Mouse (Mus musculus) spleen, adult 18-20 months (tissue): Measurements from ENCODE around the gene Cd80.
A peak's percentile ranks its signal among the peaks of the same experiment; 100 is the strongest.

Source experiments
- DNase-seq, 2 experiments: peaks; one replicate each; pipeline ENCODE4 v3.0.0; 2022; ENCODE audit warnings: mixed read lengths in 2 of 2

The Cd80 gene

GRCm38 (mm10) chr16:38450707-38451106 lies 4.7 kb upstream of the Cd80 start:
- DNase-seq = no peak

DNA sequence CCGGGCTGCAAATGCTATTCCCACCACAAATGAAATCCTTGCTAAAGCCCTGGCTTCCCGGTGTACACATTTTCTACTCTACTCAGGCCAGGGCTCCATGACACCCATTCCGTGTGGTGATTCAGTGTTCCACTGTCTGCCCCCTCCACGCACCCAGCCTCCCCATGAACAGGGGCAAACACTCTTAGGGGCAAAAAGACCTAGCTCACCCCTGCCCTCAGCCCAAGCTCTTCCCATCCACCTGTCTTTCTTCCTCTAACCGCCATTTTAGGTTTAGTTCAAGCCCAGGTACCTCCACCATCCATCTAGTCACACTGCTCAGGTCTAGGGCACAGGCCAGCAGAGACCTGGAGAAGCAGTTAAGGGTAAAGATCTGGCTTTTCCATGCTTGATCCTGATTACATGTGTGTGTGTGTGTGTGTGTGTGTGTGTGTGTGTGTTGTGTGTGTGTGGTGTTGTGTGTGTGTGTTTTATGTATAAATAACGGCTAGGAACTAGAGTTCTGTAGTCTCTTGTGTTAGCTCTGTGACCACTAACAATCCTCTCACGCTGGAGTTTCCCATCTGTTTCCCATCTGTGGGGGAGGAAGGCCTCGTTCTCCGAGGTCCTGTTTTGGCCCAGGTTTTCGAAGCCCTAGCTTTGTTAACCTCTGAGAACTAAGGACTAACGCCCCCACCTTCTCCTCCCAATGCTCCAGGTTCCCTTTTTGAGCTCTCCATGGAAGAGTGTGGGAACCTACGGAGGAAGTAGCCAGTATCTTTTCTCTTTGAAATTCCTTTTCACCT lies 3.7 kb upstream of the Cd80 start:
- DNase-seq = no peak

- DNase-seq = peak; percentile 83 to 89
These were observed 2.7 kb upstream of the Cd80 start, which contains the start of gene Adprh for GRCm38 (mm10) chr16:38452442-38453202. TSS of gene Adprh (minus strand) at chr16:38452703.

GRCm38 (mm10) chr16:38453203-38453553 lies 2.2 kb upstream of the Cd80 start:
- DNase-seq = no peak

GRCm38 (mm10) chr16:38453952-38454351 lies 1.4 kb upstream of the Cd80 start:
- no peak for DNase-seq

DNA sequence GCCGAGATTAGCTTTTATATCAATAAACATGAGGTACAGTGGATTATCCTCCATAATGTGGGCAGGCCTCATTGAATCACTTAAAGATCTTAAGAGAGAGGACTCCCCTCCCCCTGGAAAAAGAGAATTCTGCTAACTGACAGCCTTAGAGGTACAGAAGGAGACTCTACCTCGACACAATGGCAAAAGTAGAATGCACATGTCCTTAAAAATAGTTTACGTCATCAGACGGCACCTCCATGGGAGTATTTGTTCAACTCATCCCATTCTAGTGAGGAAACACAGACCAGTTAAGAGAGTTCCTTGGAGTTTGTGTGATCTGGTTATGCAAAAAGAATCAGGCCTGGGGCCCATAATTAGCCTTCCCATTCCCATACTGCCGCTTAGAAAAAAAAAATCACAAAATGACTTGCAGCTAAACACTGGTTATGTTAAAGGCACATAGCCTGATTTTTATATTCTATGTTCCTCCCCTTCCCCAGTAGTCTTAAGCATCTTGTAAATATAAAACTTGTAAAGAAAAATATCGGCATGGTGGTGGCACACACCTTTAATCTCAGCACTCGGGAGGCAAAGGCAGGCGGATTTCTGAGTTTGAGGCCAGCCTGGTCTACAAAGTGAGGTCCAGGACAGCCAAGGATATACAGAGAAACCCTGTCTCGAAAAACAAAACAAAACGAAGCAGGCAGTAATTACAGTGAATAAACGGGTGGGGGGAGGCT lies 667 bp upstream of the Cd80 start:
- no peak for DNase-seq

DNA sequence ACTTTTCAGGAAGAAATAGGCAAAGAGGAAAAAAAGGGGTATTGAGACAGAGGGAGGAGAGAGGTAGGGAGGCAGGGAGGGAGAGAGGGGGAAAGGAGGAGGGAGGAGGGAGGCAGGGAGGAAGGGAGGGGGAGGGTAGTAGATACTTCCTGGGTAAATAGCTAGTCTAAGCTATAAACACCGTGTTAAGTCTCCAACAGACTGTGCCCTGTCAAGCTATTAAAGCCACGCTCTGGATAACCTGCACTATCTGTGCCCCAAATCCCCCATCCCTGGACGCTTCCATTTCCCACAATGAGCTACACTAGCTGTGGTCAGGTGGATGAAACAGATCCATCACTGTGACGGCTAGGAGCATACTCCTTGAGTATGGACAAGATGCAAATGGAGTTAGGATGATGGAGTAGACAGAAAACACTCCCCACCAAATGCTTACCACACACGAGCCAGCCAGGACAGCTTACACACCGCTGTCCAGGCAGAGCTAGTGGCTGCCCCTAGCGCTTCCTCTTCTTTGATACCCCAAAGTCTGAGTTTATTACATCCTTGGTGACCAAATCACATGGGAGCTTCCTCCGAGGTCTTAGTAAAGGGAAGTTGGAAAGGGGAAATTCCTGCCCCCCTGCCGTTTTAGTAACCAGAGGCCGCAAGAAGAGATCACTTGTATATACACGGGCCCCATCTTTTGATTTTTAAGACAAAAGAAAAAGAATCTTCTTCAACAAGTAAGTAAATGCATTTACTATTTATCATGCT lies 1.6 kb downstream of the Cd80 start:
- DNase-seq = no peak

DNA sequence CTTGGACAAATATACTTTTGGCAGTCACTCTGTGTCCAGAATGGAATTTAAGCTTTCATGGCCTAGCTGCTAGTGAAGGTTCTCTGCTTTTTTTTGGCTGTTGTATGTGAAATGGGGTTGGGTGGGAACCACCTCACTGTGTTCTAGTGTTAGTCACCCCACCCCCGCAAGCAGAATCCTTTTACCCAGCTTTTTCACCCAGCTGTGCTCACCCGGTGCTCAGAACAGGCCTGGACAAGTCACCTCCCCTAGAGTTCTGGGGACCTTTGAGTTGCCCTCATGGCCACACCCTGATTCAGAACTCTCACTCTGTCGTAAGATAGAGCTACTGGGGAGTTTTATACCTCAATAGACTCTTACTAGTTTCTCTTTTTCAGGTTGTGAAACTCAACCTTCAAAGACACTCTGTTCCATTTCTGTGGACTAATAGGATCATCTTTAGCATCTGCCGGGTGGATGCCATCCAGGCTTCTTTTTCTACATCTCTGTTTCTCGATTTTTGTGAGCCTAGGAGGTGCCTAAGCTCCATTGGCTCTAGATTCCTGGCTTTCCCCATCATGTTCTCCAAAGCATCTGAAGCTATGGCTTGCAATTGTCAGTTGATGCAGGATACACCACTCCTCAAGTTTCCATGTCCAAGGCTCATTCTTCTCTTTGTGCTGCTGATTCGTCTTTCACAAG lies 3.4 kb downstream of the Cd80 start:
- no peak for DNase-seq

DNA sequence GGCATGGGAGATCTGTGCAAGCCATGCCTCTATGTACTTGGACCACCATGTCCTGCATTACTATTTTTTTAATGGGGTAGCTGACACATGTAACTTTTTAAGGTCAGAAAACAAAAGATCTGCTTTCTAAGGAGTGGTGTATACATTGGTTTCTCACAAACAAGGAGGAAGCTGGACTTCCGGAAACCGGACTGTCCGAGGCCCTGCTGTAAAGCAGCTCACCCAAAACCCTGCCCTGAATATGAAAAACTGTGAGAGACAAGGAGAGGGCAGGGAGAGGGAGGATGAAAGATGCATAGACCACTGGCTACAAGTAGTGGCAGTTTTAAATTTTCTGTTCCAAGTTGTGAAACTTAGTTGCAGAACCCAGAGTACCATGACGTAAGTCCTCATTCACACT lies 4.6 kb downstream of the Cd80 start:
- DNase-seq = no peak

DNA sequence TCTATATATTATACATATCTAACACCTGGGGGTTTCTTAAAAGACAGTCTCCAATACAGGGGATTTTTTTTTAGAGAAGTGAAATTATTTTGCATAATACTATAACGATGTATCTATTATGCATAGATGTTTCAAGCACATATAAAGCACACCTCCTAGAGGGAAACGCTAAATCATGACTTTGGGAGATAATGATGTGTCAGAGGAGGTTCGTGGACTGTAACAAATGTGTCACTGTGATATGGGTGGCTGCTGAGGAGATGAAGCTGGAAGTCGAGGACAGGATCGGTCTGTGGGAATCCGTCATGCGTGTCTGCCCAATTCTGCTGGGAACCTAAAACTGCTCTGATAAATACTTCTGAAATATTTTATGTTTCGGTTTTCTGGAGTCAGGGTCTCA lies 6.4 kb downstream of the Cd80 start:
- DNase-seq = no peak

GRCm38 (mm10) chr16:38462161-38462560 lies 6.8 kb downstream of the Cd80 start:
- DNase-seq = no peak

- no peak for DNase-seq
These were observed 7.9 kb downstream of the Cd80 start for GRCm38 (mm10) chr16:38463305-38463704.

DNA sequence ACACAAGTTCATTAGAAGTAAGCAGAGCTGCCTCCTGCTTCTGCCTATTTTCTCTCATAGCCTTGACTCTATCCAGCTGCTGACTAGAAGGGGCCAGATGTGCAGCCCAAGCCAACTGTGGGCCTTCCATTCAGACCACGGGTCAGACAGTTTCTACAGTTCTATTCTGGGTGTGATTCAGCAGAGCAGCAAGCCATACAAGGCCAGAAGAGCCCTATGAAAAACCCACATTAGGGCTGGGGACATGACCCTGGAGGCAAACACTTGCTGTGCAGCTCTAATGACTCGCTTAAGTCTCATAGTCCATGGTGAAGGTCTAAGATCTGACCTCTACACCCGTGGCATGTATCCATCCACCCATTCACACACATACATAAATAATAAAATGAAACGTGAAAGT lies 10.7 kb downstream of the Cd80 start:
- no peak for DNase-seq

DNA sequence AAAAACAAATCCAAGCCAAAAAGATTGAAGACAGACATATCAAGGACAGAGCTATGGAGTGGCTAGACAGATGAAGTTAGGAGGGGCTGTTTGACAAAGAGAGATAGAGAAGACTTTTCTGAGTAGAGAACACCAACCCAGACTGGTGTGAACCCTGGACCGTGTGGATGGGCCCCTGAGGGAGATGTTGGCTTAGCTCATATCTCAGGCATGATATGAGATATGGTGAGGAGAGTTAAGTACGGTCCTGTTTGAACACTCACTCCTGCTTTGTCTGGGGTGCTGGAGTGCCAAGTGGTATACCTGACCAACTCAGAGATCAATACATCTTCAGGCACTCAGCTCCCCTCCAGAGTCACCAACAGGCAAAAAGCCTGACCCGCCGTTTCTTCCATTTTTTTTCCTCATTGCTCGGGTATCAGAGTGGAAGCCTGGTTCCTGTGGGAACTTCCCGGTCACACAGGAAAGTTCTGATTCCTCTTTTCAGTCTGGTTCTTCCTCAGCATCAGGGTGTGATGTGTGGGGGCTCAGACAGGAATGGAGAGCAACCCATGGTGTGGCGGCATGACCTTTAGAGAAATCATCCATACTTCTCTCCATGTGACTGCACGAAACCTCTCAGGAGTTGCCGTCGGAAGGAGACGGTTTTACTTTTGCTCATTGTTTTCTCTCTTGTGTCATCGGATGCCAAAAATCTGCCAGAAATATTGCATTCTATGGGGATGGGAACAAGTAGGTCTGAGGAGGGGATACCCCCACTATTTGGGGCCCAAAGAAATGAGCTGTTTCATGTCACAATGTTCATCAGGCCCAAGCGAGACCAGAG lies 11.9 kb downstream of the Cd80 start:
- DNase-seq = no peak

DNA sequence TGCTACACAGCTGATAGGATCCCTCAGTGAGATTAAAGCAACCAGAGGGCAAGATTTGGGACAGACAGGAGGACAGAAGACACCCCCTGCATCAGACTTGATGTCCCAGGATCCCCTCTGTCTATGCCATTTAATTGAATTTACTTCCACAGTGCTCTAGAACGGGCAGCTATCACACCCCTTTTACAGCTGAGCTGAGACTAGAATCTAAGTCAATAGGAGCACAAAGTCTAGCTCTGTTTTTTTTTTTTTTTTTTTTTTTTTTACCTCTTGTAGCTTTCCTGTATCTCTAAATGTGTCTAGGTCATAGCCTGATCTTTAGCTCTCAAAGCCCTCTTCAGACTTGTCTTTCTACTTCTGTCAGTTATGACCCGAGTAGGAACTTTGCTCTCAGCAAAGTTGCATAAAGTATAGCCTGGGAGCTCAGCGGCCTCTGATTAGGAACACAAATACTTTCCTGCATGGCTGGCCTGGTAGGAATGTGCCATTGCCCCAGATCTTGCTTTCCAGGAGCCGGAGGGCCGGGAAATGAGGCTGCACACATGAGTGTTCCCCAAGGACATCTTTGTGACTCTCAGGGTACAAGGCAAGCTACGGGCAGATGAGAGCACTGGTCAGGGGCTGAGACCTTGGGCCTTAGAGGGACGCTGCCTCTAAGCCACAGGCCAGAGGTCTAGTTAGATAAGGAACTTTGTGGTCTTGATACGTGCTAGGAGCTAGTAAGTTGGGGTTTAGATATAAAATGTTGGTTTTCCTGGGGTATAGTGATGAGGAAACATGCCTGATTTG lies 12.8 kb downstream of the Cd80 start:
- no peak for DNase-seq

DNA sequence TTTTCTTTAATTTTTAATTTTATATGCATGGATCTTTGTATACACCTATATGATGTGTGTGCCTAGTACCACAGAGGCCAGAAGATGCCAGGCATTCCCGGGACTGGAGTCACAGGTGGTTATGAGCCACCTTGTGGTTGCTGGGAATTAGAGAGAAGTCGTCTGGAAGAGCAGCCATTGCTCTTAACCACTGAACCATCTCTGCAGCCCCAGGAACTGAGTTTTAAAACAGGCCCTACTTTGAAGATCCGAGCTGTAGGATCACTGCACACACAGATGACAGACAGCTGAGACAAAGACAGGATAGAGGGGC lies 13.3 kb downstream of the Cd80 start:
- no peak for DNase-seq

DNA sequence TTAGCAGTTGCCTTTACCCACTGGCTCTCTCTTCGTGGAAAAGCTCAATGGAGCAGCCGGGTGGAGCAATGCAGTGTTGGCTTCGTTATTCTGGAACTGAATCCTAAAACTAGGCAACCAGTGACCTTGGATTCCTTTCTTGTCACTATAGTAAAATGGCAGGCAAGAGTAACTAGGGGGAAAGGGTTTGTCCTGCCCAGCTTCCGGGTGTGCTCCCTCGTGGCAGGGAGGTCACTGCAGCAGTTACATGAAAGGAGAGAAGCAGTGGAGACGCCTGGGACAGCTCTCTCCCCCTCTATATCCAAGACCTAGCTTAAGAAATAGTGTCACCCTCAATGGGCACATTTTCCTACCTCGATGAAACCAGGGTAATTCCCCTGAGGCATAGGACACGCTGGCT lies 14.1 kb downstream of the Cd80 start:
- no peak for DNase-seq

DNA sequence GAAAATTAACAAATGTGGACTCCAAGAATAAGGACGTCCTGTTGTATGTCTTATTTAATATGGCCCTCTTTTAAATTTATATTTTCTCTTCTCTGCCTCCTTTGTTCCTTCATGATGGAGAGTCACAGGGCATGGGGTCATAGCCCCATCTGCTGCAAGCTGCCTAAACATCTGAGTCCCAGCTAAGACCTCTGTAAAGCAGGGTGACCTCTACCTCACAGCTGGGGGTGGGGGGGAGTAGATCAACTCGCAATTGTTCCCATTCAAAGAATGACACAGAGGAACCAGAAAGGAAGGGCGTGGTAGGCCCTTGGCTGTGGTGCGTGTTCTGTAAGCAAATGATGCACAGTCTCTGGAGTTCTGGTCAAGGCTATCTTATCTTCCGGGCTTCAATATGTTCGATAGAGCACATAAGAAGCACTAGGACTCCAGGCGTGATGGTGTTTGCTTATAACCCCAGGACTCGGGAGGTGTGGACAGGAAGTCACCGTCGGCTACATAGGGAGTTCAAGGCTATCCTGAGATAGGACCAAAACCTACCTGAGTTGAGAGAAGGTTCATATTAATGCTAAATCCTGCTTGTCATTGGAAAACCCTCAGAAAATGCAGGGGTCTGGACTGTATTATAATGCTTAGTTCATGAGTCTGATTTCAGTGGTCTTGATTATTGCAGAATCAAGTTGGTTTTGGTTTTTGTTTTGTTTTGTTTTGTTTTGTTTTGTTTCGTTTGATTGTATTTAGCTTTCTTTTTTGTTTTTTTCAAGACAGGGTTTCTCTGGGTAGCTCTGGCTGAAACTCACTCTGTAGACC lies 16.5 kb downstream of the Cd80 start:
- no peak for DNase-seq

DNA sequence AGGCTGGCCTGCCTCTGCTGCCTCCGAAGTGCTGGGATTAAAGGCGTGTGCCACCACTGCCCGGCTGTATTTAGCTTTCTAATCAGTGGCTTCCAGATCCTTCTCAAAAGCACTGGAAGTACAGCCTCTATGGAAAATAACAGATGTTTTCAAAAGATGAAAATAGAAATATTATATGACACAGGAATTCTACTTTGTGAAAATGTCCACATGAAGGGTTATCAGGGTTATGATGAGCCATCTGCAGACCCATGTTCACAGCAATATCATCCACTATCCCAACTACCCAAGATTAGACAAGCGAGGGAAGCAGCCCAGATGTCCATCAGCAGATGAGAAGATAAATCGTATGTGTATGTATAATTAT lies 17.1 kb downstream of the Cd80 start:
- DNase-seq = no peak

- DNase-seq = no peak
These were observed 18.3 kb downstream of the Cd80 start for GRCm38 (mm10) chr16:38473661-38474060.
